Mouse (Mus musculus): ENCODE results near the gene Xxylt1. TPM values are rescaled to one million over a fixed set of nuclear protein-coding genes. Genes with fewer than 3 reads are reported as not detected.
A peak's percentile ranks its signal among the peaks of the same experiment; 100 is the strongest.

Xxylt1 gene
- total RNA-seq, 1 experiment from 2014 or later, result 8.6 TPM

GRCm38 (mm10) chr16:31066344-31067098 lies 14.7 kb downstream of the Xxylt1 start:
- peak; percentile 65 for ATAC-seq (replicated peaks; ENCODE audit: insufficient number of reproducible peaks, low FRiP score, low TSS enrichment, poor library complexity, severe bottlenecking)

GRCm38 (mm10) chr16:31064782-31065181 lies 16.4 kb downstream of the Xxylt1 start:
- 0 out of 2 replicates have a peak, but pooled peaks have one; percentile 10 for ATAC-seq (replicated peaks; ENCODE audit: insufficient number of reproducible peaks, low FRiP score, low TSS enrichment, poor library complexity, severe bottlenecking)

GRCm38 (mm10) chr16:31062918-31063317 lies 18.3 kb downstream of the Xxylt1 start:
- no peak for ATAC-seq (replicated peaks; ENCODE audit: insufficient number of reproducible peaks, low FRiP score, low TSS enrichment, poor library complexity, severe bottlenecking)

GRCm38 (mm10) chr16:31061246-31061880 lies 19.9 kb downstream of the Xxylt1 start:
- ATAC-seq (replicated peaks; ENCODE audit: insufficient number of reproducible peaks, low FRiP score, low TSS enrichment, poor library complexity, severe bottlenecking), result no peak

GRCm38 (mm10) chr16:31060714-31061113 lies 20.5 kb downstream of the Xxylt1 start:
- no peak for ATAC-seq (replicated peaks; ENCODE audit: insufficient number of reproducible peaks, low FRiP score, low TSS enrichment, poor library complexity, severe bottlenecking)

- ATAC-seq (replicated peaks; ENCODE audit: insufficient number of reproducible peaks, low FRiP score, low TSS enrichment, poor library complexity, severe bottlenecking), result no peak
Observed at GRCm38 (mm10) chr16:31060226-31060625, 21.0 kb downstream of the Xxylt1 start.

- no peak for ATAC-seq (replicated peaks; ENCODE audit: insufficient number of reproducible peaks, low FRiP score, low TSS enrichment, poor library complexity, severe bottlenecking)
Observed at GRCm38 (mm10) chr16:31059730-31060129, 21.5 kb downstream of the Xxylt1 start.

- ATAC-seq (replicated peaks; ENCODE audit: insufficient number of reproducible peaks, low FRiP score, low TSS enrichment, poor library complexity, severe bottlenecking), result no peak
Observed at GRCm38 (mm10) chr16:31052812-31053211, 28.4 kb downstream of the Xxylt1 start.

GRCm38 (mm10) chr16:31052177-31052726 lies 29.0 kb downstream of the Xxylt1 start:
- ATAC-seq (replicated peaks; ENCODE audit: insufficient number of reproducible peaks, low FRiP score, low TSS enrichment, poor library complexity, severe bottlenecking), result no peak

GRCm38 (mm10) chr16:31050701-31051100 lies 30.5 kb downstream of the Xxylt1 start:
- no peak for ATAC-seq (replicated peaks; ENCODE audit: insufficient number of reproducible peaks, low FRiP score, low TSS enrichment, poor library complexity, severe bottlenecking)

GRCm38 (mm10) chr16:31048194-31048593 lies 33.0 kb downstream of the Xxylt1 start:
- ATAC-seq (replicated peaks; ENCODE audit: insufficient number of reproducible peaks, low FRiP score, low TSS enrichment, poor library complexity, severe bottlenecking), result no peak

- ATAC-seq (replicated peaks; ENCODE audit: insufficient number of reproducible peaks, low FRiP score, low TSS enrichment, poor library complexity, severe bottlenecking), result no peak
Observed at GRCm38 (mm10) chr16:31047186-31047898, 33.9 kb downstream of the Xxylt1 start.

- no peak for ATAC-seq (replicated peaks; ENCODE audit: insufficient number of reproducible peaks, low FRiP score, low TSS enrichment, poor library complexity, severe bottlenecking)
Observed at GRCm38 (mm10) chr16:31046217-31046659, 35.0 kb downstream of the Xxylt1 start.

GRCm38 (mm10) chr16:31045211-31045610 lies 36.0 kb downstream of the Xxylt1 start:
- no peak for ATAC-seq (replicated peaks; ENCODE audit: insufficient number of reproducible peaks, low FRiP score, low TSS enrichment, poor library complexity, severe bottlenecking)

GRCm38 (mm10) chr16:31043136-31043535 lies 38.1 kb downstream of the Xxylt1 start:
- ATAC-seq (replicated peaks; ENCODE audit: insufficient number of reproducible peaks, low FRiP score, low TSS enrichment, poor library complexity, severe bottlenecking), result no peak

- ATAC-seq (replicated peaks; ENCODE audit: insufficient number of reproducible peaks, low FRiP score, low TSS enrichment, poor library complexity, severe bottlenecking), result no peak
Observed at GRCm38 (mm10) chr16:31041566-31041965, 39.7 kb downstream of the Xxylt1 start.

- no peak for ATAC-seq (replicated peaks; ENCODE audit: insufficient number of reproducible peaks, low FRiP score, low TSS enrichment, poor library complexity, severe bottlenecking)
Observed at GRCm38 (mm10) chr16:31039803-31040459, 41.3 kb downstream of the Xxylt1 start.

- ATAC-seq (replicated peaks; ENCODE audit: insufficient number of reproducible peaks, low FRiP score, low TSS enrichment, poor library complexity, severe bottlenecking), result no peak
Observed at GRCm38 (mm10) chr16:31037431-31037830, 43.8 kb downstream of the Xxylt1 start.

All from monocyte, adult 5-6 weeks (primary cell).